Mouse (Mus musculus): ENCODE measurements around the gene Olfr1388. TPM values are rescaled to one million over a fixed set of nuclear protein-coding genes. Genes with fewer than 3 reads are reported as not detected.

Olfr1388 gene
- not detected in 2 replicates for polyA plus RNA-seq (2012; rRNA removed)

GRCm38 (mm10) chr11:49436411-49436810 is at the start of gene Olfr1388:
Gene Olfr1388, plus strand, starts transcription at chr11:49436624.

DNA sequence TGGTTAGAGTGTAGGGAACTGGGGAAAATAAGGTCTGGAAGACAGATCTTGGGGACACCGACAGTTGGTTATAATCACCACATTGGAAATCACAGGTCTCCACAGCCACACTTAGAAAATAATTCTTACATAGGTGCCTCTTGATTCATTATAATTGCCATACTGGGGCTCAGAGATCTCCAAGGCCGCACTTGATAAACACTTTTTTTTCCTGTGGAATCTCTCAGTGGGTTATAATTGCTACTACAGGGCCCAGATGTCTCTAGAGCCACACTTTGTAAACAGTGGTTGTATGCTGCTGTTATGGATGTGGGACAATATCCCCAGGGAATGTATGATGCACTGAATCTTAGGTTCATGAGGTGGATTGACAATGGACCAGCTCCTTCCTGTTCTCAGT is 13.7 kb upstream of the Olfr1388 start, which contains the start of gene Olfr1389:
Olfr1389 (plus strand) TSS at position 301 of the 400 bp plus-strand sequence.

DNA sequence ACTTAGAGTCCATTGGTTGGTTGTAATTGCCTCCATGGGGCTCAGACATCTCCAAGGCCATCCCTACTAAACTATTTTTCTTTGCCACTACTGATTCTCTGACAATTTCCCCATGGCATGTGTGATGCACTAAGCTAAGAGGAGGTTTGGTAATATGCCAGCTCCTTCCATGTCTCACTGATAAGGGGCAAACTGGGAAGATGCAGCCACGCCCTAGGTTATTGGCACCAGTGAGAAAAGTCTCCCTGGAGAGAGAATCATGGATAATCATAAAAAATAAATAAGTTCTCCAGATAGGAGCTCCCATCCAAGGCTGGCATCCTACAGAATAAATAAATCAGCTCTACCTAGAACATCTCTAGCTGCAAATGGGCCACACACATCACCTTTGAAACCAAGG is 18.6 kb downstream of the Olfr1388 start, which contains the start of gene Olfr1387:
Olfr1387 (plus strand) TSS at position 301 of the 400 bp plus-strand sequence.

DNA sequence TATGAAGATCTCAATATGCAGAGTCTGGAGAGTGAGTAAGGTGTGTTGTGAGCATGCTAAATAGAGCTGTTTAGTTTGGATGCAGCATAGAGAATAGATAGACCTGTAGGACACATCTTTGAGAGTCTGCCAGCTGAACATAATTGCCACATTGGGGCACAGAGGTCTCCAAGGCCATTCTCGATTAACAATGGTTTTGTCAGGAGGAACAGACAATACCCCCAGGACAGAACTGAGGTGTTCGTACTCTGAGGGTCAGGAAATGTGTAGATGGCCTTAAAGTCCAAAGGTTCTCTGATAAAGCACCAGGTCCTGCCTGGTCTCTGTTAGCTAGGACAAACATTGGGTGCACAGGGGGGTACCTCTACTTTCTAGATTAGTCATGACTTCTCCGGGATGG is 28.3 kb downstream of the Olfr1388 start, which contains the start of gene Olfr1386:
Olfr1386 (plus strand) TSS at position 301 of the 400 bp plus-strand sequence.

DNA sequence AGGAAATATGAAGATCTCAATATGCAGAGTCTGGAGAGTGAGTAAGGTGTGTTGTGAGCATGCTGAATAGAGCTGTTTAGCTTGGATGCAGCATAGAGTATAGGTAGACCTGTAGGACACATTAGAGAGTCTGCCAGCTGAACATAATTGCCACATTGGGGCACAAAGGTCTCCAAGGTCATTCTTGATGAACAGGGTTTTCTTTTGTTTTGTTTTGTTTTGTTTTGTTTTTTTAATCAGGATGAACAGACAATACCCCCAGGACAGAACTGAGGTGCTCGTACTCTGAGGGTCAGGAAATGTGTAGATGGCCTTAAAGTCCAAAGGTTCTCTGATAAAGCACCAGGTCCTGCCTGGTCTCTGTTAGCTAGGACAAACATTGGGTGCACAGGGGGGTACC is 52.3 kb downstream of the Olfr1388 start, which contains the start of gene Olfr1385:
Olfr1385 (plus strand) TSS at position 301 of the 400 bp plus-strand sequence.

Other genes starting within 250 kb of the Olfr1388 start
- gene Btnl9, start 249.5 kb upstream of the Olfr1388 start, polyA plus RNA-seq (2012; rRNA removed), result 7.0 and 12.5 TPM in 2 replicates
- 0.22 and 0.39 TPM in 2 replicates for gene Zfp62, start 233.3 kb upstream of the Olfr1388 start, polyA plus RNA-seq (2012; rRNA removed)
- 48.7 and 50.1 TPM in 2 replicates for gene Mgat1, start 192.4 kb upstream of the Olfr1388 start, polyA plus RNA-seq (2012; rRNA removed)
- gene Olfr1393, start 158.3 kb upstream of the Olfr1388 start, polyA plus RNA-seq (2012; rRNA removed), result not detected in 2 replicates
- gene Olfr1392, start 151.3 kb upstream of the Olfr1388 start, polyA plus RNA-seq (2012; rRNA removed), result not detected in 2 replicates
- gene Olfr10, start 131.9 kb upstream of the Olfr1388 start, polyA plus RNA-seq (2012; rRNA removed), result not detected in 2 replicates
- gene Olfr1391, start 113.9 kb upstream of the Olfr1388 start, polyA plus RNA-seq (2012; rRNA removed), result not detected in 2 replicates
- not detected in 2 replicates for gene Olfr1390, start 101.4 kb upstream of the Olfr1388 start, polyA plus RNA-seq (2012; rRNA removed)
- not detected in 2 replicates for gene Olfr1389, start 13.6 kb upstream of the Olfr1388 start, polyA plus RNA-seq (2012; rRNA removed)
- gene Olfr1387, start 18.7 kb downstream of the Olfr1388 start, polyA plus RNA-seq (2012; rRNA removed), result not detected in 2 replicates
- gene Olfr1386, start 28.4 kb downstream of the Olfr1388 start, polyA plus RNA-seq (2012; rRNA removed), result not detected in 2 replicates
- not detected in 2 replicates for gene Olfr1385, start 52.4 kb downstream of the Olfr1388 start, polyA plus RNA-seq (2012; rRNA removed)
- not detected in 2 replicates for gene Olfr1384, start 70.1 kb downstream of the Olfr1388 start, polyA plus RNA-seq (2012; rRNA removed)
- gene Olfr1383, start 83.0 kb downstream of the Olfr1388 start, polyA plus RNA-seq (2012; rRNA removed), result not detected in 2 replicates
- gene Olfr1382, start 91.6 kb downstream of the Olfr1388 start, polyA plus RNA-seq (2012; rRNA removed), result not detected in 2 replicates
- gene Olfr1381, start 106.8 kb downstream of the Olfr1388 start, polyA plus RNA-seq (2012; rRNA removed), result not detected in 2 replicates
- gene Olfr1380, start 120.3 kb downstream of the Olfr1388 start, polyA plus RNA-seq (2012; rRNA removed), result not detected in 2 replicates
- gene Flt4, start 172.6 kb downstream of the Olfr1388 start, polyA plus RNA-seq (2012; rRNA removed), result 1.8 and 2.8 TPM in 2 replicates
- gene Scgb3a1, start 227.0 kb downstream of the Olfr1388 start, polyA plus RNA-seq (2012; rRNA removed), result 1.5 and 2.4 TPM in 2 replicates